Mouse (Mus musculus) cortical plate, adult 2 months (tissue): ENCODE data around the gene Vpreb1.

Experiments
- CTCF ChIP-seq: fragments of 200-500 bp; IDR thresholded peaks from 2 replicates; pipeline ENCODE4 v1.5.1; 2011; ENCODE audit warnings: mild to moderate bottlenecking, control low read depth, low read length; ENCODE audit not compliant: insufficient read depth; ENCODE audit errors: extremely low read depth
- POLR2A ChIP-seq: fragments of 200-500 bp; IDR thresholded peaks from 2 replicates; pipeline ENCODE4 v1.6.1; 2011; ENCODE audit warnings: mild to moderate bottlenecking, low read length, control low read depth; ENCODE audit not compliant: insufficient read depth; ENCODE audit errors: extremely low read depth

DNA sequence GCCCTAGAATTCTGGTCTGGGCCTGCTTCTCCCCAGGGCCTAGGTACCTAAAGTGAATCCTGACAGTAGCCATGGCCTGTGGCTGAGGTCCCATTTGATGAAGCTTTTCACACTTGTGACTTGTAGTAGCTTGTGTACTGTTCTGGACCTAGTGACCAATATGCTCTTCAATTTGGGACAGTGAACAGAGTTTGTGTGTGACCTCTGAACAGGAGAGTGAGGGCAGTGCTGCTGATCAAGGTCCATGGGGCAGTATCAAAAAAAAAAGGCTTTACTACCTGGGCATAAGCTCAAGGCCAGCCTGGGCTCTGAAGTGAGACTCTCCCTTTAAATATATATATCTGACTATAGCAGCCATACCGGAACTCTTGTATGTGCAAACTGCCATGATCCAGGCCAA lies 17.7 kb upstream of the Vpreb1 start:
- TF ChIP-seq CTCF (no peak), POLR2A (no peak)
